Mouse (Mus musculus) natural killer cell, adult 2 months (primary cell): ENCODE results near the gene Dmpk.

Experiments
- DNase-seq, 2 experiments: peaks; one replicate each; pipeline ENCODE4 v3.0.0; 2022; ENCODE audit warnings: low spot score in 2 of 2

The Dmpk gene

DNA sequence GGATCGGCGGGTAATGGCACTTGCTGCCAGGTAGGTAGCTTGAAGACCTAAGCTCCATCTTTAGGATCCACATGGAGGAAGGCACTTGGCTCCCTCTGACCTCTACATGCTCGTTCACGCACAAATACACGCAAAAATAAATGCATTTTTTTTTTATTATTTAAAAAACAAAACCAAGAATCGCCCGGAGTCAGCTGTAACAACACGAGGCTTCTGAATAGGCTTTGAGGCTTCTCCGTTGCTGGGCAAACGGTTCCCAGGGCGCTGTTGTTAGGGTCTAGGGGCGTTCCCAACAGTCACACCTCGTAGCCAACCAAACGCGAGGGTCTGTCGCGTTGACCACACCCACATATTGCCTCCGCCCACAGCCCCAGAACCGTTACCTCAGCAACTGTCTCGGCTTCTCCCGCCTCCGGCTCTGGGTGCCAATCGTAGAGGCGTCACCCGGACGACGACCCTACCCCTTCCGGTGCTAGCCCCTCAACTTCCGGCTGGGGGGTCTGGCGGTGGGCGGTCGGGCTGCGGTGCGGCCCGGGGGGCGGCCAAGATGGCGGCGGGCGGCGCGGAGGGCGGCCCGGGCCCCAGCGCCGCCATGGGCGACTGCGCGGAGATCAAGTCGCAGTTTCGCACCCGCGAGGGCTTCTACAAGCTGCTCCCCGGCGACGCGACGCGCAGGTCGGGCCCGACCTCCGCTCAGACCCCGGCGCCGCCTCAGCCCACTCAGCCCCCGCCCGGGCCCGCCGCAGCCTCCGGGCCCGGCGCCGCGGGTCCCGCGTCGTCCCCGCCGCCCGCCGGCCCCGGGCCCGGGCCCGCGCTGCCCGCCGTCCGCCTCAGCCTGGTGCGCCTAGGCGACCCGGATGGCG is 7.7 kb upstream of the Dmpk start, which contains the start of gene Dmwd:
Dmwd (plus strand) TSS at position 505 of the 863 bp plus-strand sequence.
- DNase-seq: peak; percentile 38 to 62

GRCm38 (mm10) chr7:19076586-19076991 is 7.1 kb upstream of the Dmpk start:
- DNase-seq: no peak

- peak; percentile 80 to 84 for DNase-seq
Observed at GRCm38 (mm10) chr7:19077761-19078160, 5.9 kb upstream of the Dmpk start.

GRCm38 (mm10) chr7:19078732-19079131 is 4.9 kb upstream of the Dmpk start:
- DNase-seq: no peak

DNA sequence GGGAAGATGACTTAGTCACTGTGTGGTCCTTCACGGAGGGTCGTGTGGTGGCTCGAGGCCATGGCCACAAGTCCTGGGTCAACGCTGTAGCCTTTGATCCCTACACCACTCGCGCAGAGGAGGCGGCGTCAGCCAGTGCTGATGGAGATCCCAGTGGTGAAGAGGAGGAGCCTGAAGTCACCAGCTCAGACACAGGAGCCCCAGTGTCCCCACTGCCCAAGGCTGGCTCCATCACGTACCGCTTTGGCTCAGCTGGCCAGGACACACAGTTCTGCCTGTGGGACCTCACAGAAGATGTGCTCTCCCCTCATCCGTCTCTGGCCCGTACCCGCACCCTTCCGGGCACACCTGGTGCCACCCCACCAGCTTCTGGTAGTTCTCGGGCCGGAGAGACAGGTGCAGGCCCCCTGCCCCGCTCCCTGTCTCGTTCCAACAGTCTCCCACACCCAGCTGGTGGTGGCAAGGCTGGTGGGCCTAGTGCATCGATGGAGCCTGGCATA is 3.1 kb upstream of the Dmpk start:
- no peak for DNase-seq

DNA sequence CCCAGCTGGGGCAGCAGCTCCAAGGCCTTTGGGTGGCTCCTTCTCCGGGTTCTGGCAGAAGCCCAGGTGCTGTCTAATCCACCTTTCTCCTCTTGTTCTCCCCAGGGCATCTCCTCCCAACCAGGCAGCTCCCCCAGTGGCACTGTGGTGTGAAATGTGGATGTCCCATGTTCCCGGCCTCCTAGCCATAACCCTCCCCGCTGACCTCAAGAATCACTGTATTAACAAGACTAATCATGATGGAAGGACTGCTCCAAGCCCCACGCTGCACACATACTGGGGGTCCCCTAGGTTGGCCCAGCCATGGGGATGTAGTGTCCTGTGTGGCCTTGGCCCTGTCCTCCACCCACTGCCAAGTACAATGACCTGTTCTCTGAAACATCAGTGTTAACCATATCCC is 1.5 kb upstream of the Dmpk start:
- DNase-seq: no peak

- no peak for DNase-seq
Observed at GRCm38 (mm10) chr7:19083096-19083495, 553 bp upstream of the Dmpk start.

GRCm38 (mm10) chr7:19084277-19084771 is 675 bp downstream of the Dmpk start:
- peak in 1 of 2 experiments; percentile 82 for DNase-seq

DNA sequence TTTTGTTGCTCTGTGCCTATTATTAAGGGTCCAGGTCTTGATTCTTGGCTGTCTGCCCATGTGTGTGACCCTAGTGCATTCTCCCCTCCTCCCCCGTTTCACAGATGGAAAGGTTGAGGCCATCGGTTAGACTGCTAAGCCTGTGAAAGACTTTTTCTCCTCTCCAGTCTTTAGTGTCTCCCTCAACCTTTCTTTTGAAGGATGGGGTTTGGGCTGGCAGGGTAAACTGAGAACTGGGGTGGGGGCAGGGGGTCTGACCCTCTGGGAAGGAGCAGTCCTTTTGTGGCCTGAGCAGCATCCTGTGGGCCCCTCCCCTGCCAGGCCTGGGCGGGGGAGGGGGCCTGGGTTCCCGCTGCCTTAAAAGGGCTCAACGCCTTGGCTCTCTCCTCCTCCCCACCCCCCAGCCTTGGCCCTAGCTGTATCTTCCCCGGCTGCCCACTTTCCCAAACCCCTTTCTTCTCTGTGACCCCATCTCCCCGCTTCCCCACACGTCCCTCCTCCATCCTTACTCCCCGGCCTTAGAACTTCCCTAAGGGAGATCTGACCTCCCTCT is 1.3 kb downstream of the Dmpk start:
- no peak for DNase-seq

- DNase-seq: no peak
Observed at GRCm38 (mm10) chr7:19085495-19085894, 1.8 kb downstream of the Dmpk start.

DNA sequence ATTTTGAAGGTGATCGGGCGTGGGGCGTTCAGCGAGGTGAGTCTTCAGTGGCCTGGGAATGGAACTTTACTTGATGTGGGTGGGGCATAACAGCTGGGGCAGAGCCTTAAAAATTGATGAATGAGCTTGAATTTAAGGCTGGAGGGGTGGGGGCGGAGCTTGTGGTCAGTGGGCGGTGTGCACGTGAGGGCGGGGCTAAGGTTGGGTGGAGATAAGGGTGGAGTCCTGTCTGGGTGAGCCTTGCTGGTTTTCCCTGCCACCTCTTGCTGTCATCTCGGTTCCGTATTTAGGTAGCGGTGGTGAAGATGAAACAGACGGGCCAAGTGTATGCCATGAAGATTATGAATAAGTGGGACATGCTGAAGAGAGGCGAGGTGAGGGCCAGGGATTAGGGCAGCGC is 2.4 kb downstream of the Dmpk start:
- DNase-seq: peak in 1 of 2 experiments; percentile 75

- no peak for DNase-seq
Observed at GRCm38 (mm10) chr7:19086760-19087159, 3.1 kb downstream of the Dmpk start.

GRCm38 (mm10) chr7:19088813-19089212 is 5.2 kb downstream of the Dmpk start:
- peak; percentile 43 to 71 for DNase-seq

DNA sequence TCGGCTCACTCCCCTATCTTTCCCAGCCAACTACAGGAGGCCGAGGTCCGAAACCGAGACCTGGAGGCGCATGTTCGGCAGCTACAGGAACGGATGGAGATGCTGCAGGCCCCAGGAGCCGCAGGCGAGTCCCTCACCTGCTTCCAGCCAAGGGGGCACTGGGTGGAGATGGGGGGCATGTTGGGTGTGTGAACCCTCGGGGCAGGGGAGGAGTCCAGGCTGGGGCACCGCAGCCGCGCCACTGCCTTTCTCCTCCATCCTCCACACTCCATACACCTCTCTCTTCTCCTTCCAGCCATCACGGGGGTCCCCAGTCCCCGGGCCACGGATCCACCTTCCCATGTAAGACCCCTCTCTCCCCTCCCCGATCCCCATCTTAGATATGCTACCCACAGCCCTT is 8.3 kb downstream of the Dmpk start:
- no peak for DNase-seq

GRCm38 (mm10) chr7:19092381-19093173 is 8.9 kb downstream of the Dmpk start:
- DNase-seq: no peak

- peak; percentile 77 to 87 for DNase-seq
Observed at GRCm38 (mm10) chr7:19093174-19093521, 9.5 kb downstream of the Dmpk start.

DNA sequence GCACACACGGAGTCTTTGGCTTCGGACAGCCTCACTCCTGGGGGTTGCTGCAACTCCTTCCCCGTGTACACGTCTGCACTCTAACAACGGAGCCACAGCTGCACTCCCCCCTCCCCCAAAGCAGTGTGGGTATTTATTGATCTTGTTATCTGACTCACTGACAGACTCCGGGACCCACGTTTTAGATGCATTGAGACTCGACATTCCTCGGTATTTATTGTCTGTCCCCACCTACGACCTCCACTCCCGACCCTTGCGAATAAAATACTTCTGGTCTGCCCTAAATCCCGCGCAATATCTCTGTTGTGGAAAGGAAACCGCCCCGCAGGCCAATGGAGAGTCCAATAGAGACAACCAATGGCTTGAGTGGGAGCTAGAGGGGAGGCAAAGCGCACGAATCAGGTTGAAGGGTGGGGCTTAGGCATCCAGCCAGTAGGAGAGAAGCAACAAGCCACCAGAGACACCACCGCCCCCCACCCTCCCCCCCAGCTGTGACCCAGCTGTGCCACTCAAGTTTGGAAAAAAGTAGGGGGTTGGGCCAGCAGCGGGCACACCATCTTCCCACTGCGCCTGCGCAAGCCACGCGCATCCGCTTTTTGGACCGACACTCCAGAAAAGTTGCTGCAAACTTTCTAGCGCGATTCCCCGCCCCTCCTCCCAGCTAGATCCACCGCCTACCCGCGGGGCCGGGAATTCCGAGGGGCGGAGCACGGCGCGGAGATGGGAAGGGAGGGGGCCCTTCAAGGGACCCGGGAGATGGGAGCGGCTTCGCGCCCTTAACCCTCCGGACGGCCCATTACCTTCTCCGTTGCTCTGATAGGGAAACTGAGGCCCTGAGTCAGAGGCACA is 10.1 kb downstream of the Dmpk start:
- peak; percentile 65 to 79 for DNase-seq

DNA sequence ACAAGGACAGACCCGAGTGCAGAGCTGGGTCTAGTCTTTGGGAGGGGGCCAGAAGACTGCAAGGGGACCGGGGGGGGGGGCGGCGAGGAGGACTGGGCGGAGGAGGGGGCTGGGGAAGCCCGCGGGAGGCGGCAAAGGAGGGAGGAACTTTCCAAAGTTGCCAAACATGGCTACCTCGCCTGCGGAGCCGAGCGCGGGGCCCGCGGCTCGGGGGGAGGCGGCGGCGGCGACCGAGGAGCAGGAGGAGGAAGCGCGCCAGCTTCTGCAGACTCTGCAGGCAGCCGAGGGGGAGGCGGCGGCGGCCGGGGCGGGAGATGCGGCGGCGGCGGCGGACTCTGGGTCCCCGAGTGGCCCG is 10.8 kb downstream of the Dmpk start, which contains the start of gene Six5:
Six5 (plus strand) TSS at position 124 of the 355 bp plus-strand sequence.
- no peak for DNase-seq

DNA sequence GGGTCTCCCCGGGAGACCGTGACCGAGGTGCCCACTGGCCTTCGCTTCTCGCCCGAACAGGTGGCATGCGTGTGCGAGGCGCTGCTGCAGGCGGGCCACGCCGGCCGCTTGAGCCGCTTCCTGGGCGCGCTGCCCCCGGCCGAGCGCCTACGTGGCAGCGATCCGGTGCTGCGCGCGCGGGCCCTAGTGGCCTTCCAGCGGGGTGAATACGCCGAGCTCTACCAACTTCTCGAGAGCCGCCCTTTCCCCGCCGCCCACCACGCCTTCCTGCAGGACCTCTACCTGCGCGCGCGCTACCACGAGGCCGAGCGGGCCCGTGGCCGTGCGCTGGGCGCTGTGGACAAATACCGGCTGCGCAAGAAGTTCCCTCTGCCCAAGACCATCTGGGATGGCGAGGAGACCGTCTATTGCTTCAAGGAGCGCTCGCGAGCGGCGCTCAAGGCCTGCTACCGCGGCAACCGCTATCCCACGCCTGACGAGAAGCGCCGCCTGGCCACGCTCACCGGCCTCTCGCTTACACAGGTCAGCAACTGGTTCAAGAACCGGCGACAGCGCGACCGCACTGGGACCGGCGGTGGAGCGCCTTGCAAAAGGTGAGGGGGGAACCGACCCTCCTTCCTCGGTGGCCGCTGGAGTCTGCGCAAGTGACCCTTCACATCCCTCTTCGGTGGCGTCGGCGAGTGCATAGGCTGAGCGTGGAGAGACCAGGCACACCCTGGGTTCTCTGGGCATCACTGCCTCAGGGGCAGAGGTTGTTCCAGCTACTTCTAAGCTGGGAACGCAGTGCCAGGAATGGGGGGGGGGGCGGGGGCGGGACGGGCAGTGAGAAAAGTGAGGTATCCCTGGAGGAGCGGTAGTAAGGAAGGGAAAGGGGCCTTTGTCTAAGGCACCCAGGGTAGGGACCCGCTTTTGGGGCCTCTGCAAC is 11.4 kb downstream of the Dmpk start:
- DNase-seq: no peak

DNA sequence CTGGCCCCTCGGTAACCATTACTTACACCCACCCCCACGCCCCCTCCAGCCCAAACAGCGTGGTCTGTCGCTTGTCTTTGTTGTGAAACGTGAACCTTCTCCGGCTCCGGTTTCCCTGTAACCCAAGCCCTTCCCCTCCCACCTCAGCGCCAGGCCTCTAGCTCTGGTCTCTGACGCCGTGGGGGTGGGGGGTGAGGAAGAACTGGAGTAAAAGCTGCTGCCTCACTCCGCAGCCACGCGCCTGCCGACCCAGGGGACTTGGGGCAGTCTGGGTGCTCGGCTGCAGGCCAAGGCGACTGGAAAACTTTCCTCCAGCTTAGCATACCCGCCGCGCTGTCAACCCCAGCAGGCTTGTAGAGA is 12.1 kb downstream of the Dmpk start:
- DNase-seq: no peak
